Mouse (Mus musculus): ENCODE data around the gene Ddx39. TPM values are rescaled to one million over a fixed set of nuclear protein-coding genes. Genes with fewer than 3 reads are reported as not detected.

Ddx39 gene
- polyA plus RNA-seq, 1 experiment from 2014 or later: 191 TPM

DNA sequence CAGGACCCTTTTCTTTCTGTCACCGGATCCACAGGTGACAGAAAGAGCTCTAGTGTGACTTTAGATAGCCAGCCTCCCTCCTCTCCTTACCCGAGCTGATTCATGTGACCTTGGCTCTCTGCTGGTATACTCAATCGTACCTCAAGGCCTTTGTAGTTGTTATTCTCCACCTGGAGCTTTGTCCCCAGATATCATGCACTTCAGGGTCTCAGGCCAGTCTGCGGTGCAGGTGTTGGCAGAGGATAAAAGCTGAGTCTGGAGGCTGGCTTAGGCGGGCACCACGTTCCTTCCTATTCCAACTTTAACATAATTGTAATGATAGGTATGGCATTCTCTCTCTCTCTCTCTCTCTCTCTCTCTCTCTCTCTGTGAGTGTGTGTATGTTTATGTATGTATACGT lies 54.7 kb downstream of the Ddx39 start:
- DNase-seq (ENCODE audit: low spot score): no peak
- H3K27ac ChIP-seq (replicated peaks; ENCODE audit: low read depth, low read length): no peak overlapping the region
- ATAC-seq (replicated peaks; ENCODE audit: insufficient number of reproducible peaks, low FRiP score, low TSS enrichment, low read depth): no peak
- no peaks in the 10 kb centered on the region; the same call in 1 of the 2 replicates for H3K9me3 ChIP-seq (replicated peaks; ENCODE audit: control insufficient read depth, low read length)
- 76% methylated on average over 7 of the region's 7 CpGs for WGBS
- no peaks in the 10 kb centered on the region for H3K4me1 ChIP-seq (ENCODE audit: control insufficient read depth, insufficient read depth, low read length)
- H3K27me3 ChIP-seq (ENCODE audit: control insufficient read depth, insufficient read depth, low read length): no peaks in the 10 kb centered on the region
- no peak overlapping the region for H3K4me3 ChIP-seq (ENCODE audit: low read depth, low read length)
- no peak overlapping the region for H3K9ac ChIP-seq (replicated peaks; ENCODE audit: low read length)
- H3K4me2 ChIP-seq (ENCODE audit: low read depth, low read length): no peak overlapping the region
- no peaks in the 10 kb centered on the region for H3K36me3 ChIP-seq (replicated peaks; ENCODE audit: control insufficient read depth, insufficient read depth, low read depth, low read length)

- Histone ChIP-seq H3K9me3 (replicated peaks; ENCODE audit: control insufficient read depth, low read length) (no peaks in the 10 kb centered on the region; the same call in 1 of the 2 replicates), H3K4me1 (ENCODE audit: control insufficient read depth, insufficient read depth, low read length) (no peaks in the 10 kb centered on the region), H3K36me3 (replicated peaks; ENCODE audit: control insufficient read depth, insufficient read depth, low read depth, low read length) (no peaks in the 10 kb centered on the region), H3K9ac (replicated peaks; ENCODE audit: low read length) (no peak overlapping the region), H3K27me3 (ENCODE audit: control insufficient read depth, insufficient read depth, low read length) (no peaks in the 10 kb centered on the region), H3K27ac (replicated peaks; ENCODE audit: low read depth, low read length) (no peak overlapping the region), H3K4me3 (ENCODE audit: low read depth, low read length) (no peak overlapping the region), H3K4me2 (ENCODE audit: low read depth, low read length) (no peak overlapping the region)
- ATAC-seq (replicated peaks; ENCODE audit: insufficient number of reproducible peaks, low FRiP score, low TSS enrichment, low read depth) (no peak), DNase-seq (ENCODE audit: low spot score) (no peak)
- WGBS: 84% methylated on average over 2 of the region's 2 CpGs
These were observed 55.7 kb downstream of the Ddx39 start for GRCm38 (mm10) chr8:83770669-83771068.

GRCm38 (mm10) chr8:83771791-83772190 lies 56.8 kb downstream of the Ddx39 start:
- ATAC-seq (replicated peaks; ENCODE audit: insufficient number of reproducible peaks, low FRiP score, low TSS enrichment, low read depth): no peak

GRCm38 (mm10) chr8:83772701-83773451 lies 57.9 kb downstream of the Ddx39 start:
- ATAC-seq (replicated peaks; ENCODE audit: insufficient number of reproducible peaks, low FRiP score, low TSS enrichment, low read depth) (peak; percentile 35; the same call in 1 of the 2 replicates), DNase-seq (ENCODE audit: low spot score) (peak; percentile 64)
- peak overlapping the region; percentile 34 for H3K4me3 ChIP-seq (ENCODE audit: low read depth, low read length)
- no peaks in the 10 kb centered on the region for H3K36me3 ChIP-seq (replicated peaks; ENCODE audit: control insufficient read depth, insufficient read depth, low read depth, low read length)
- H3K27ac ChIP-seq (replicated peaks; ENCODE audit: low read depth, low read length): no peak overlapping the region
- no peaks in the 10 kb centered on the region for H3K4me1 ChIP-seq (ENCODE audit: control insufficient read depth, insufficient read depth, low read length)
- H3K9ac ChIP-seq (replicated peaks; ENCODE audit: low read length): peak overlapping the region; percentile 30
- no peaks in the 10 kb centered on the region for H3K9me3 ChIP-seq (replicated peaks; ENCODE audit: control insufficient read depth, low read length)
- no peaks in the 10 kb centered on the region for H3K27me3 ChIP-seq (ENCODE audit: control insufficient read depth, insufficient read depth, low read length)
- H3K4me2 ChIP-seq (ENCODE audit: low read depth, low read length): peak overlapping the region; percentile 67
- 5% methylated on average over 25 of the region's 25 CpGs for WGBS

More at GRCm38 (mm10) chr8:83771791-83772190, 56.8 kb downstream of the Ddx39 start:
- Histone ChIP-seq H3K4me3 (ENCODE audit: low read depth, low read length) (no peak overlapping the region), H3K9me3 (replicated peaks; ENCODE audit: control insufficient read depth, low read length) (no peaks in the 10 kb centered on the region; the same call in 1 of the 2 replicates), H3K27me3 (ENCODE audit: control insufficient read depth, insufficient read depth, low read length) (no peaks in the 10 kb centered on the region), H3K27ac (replicated peaks; ENCODE audit: low read depth, low read length) (no peak overlapping the region), H3K4me1 (ENCODE audit: control insufficient read depth, insufficient read depth, low read length) (no peaks in the 10 kb centered on the region), H3K9ac (replicated peaks; ENCODE audit: low read length) (no peak overlapping the region), H3K36me3 (replicated peaks; ENCODE audit: control insufficient read depth, insufficient read depth, low read depth, low read length) (no peaks in the 10 kb centered on the region), H3K4me2 (ENCODE audit: low read depth, low read length) (no peak overlapping the region)
- DNase-seq (ENCODE audit: low spot score): no peak
- 39% methylated on average over 4 of the region's 4 CpGs for WGBS

GRCm38 (mm10) chr8:83773452-83773846 lies 58.5 kb downstream of the Ddx39 start:
- WGBS: 46% methylated on average over 6 of the region's 6 CpGs

GRCm38 (mm10) chr8:83774221-83774620 lies 59.2 kb downstream of the Ddx39 start:
- WGBS: 83% methylated on average over 2 of the region's 2 CpGs
- DNase-seq (ENCODE audit: low spot score) (no peak), ATAC-seq (replicated peaks; ENCODE audit: insufficient number of reproducible peaks, low FRiP score, low TSS enrichment, low read depth) (no peak)
- H3K27ac ChIP-seq (replicated peaks; ENCODE audit: low read depth, low read length): no peak overlapping the region
- no peaks in the 10 kb centered on the region for H3K4me1 ChIP-seq (ENCODE audit: control insufficient read depth, insufficient read depth, low read length)
- H3K27me3 ChIP-seq (ENCODE audit: control insufficient read depth, insufficient read depth, low read length): no peaks in the 10 kb centered on the region
- no peak overlapping the region for H3K9ac ChIP-seq (replicated peaks; ENCODE audit: low read length)
- no peak overlapping the region for H3K4me2 ChIP-seq (ENCODE audit: low read depth, low read length)
- no peak overlapping the region for H3K4me3 ChIP-seq (ENCODE audit: low read depth, low read length)
- H3K9me3 ChIP-seq (replicated peaks; ENCODE audit: control insufficient read depth, low read length): no peaks in the 10 kb centered on the region
- no peaks in the 10 kb centered on the region for H3K36me3 ChIP-seq (replicated peaks; ENCODE audit: control insufficient read depth, insufficient read depth, low read depth, low read length)

More at GRCm38 (mm10) chr8:83773452-83773846, 58.5 kb downstream of the Ddx39 start:
- H3K36me3 ChIP-seq (replicated peaks; ENCODE audit: control insufficient read depth, insufficient read depth, low read depth, low read length): no peaks in the 10 kb centered on the region
- no peak overlapping the region for H3K27ac ChIP-seq (replicated peaks; ENCODE audit: low read depth, low read length)
- DNase-seq (ENCODE audit: low spot score) (no peak), ATAC-seq (replicated peaks; ENCODE audit: insufficient number of reproducible peaks, low FRiP score, low TSS enrichment, low read depth) (no peak)
- H3K9me3 ChIP-seq (replicated peaks; ENCODE audit: control insufficient read depth, low read length): no peaks in the 10 kb centered on the region
- H3K27me3 ChIP-seq (ENCODE audit: control insufficient read depth, insufficient read depth, low read length): no peaks in the 10 kb centered on the region
- H3K4me1 ChIP-seq (ENCODE audit: control insufficient read depth, insufficient read depth, low read length): no peaks in the 10 kb centered on the region
- no peak overlapping the region for H3K9ac ChIP-seq (replicated peaks; ENCODE audit: low read length)
- peak overlapping the region; percentile 34; the same call in 1 of the 2 replicates for H3K4me3 ChIP-seq (ENCODE audit: low read depth, low read length)
- peak overlapping the region; percentile 67 for H3K4me2 ChIP-seq (ENCODE audit: low read depth, low read length)

Small RNAs within 50 kb of the gene (microRNA-seq; reads per million reads assigned to microRNA genes)
- not detected for gene Mir1668 (ENCODE audit: borderline number of aligned reads)

Other genes with a start within 250 kb of the Ddx39 start
- not detected in 2 replicates for gene Olfr370, start 179.4 kb upstream of the Ddx39 start, polyA plus RNA-seq (2014; fragmentation: Nextera tagmentation; extraction: Ambion mirVana)
- 327 and 351 TPM in 2 replicates for gene Ndufb7, start 148.5 kb upstream of the Ddx39 start, polyA plus RNA-seq (2014; fragmentation: Nextera tagmentation; extraction: Ambion mirVana)
- 667 and 692 TPM in 2 replicates for gene Tecr, start 107.2 kb upstream of the Ddx39 start, polyA plus RNA-seq (2014; fragmentation: Nextera tagmentation; extraction: Ambion mirVana)
- gene Dnajb1, start 107.0 kb upstream of the Ddx39 start, polyA plus RNA-seq (2014; fragmentation: Nextera tagmentation; extraction: Ambion mirVana): 54.4 and 61.4 TPM in 2 replicates
- gene Gipc1, start 62.5 kb upstream of the Ddx39 start, polyA plus RNA-seq (2014; fragmentation: Nextera tagmentation; extraction: Ambion mirVana): 169 and 177 TPM in 2 replicates
- 0.27 and 1.9 TPM in 2 replicates for gene Ptger1, start 48.5 kb upstream of the Ddx39 start, polyA plus RNA-seq (2014; fragmentation: Nextera tagmentation; extraction: Ambion mirVana)
- 20.6 and 21.5 TPM in 2 replicates for gene Pkn1, start 16.0 kb upstream of the Ddx39 start, polyA plus RNA-seq (2014; fragmentation: Nextera tagmentation; extraction: Ambion mirVana)
- gene Adgre5, start 26.1 kb downstream of the Ddx39 start, polyA plus RNA-seq (2014; fragmentation: Nextera tagmentation; extraction: Ambion mirVana): 19.0 and 22.1 TPM in 2 replicates
- 18.3 and 20.5 TPM in 2 replicates for gene Adgrl1, start 184.9 kb downstream of the Ddx39 start, polyA plus RNA-seq (2014; fragmentation: Nextera tagmentation; extraction: Ambion mirVana)
- gene Gm10644, start 240.0 kb downstream of the Ddx39 start, polyA plus RNA-seq (2014; fragmentation: Nextera tagmentation; extraction: Ambion mirVana): 0.66 and 0.72 TPM in 2 replicates
- gene Asf1b, start 240.3 kb downstream of the Ddx39 start, polyA plus RNA-seq (2014; fragmentation: Nextera tagmentation; extraction: Ambion mirVana): 82.6 and 83.0 TPM in 2 replicates

Measured in embryonic facial prominence, embryonic 11.5 days (tissue).